Mouse (Mus musculus) frontal cortex, adult (tissue): Measurements from ENCODE around the gene Gpr107.

ENCODE experiments used
- ATAC-seq: cut with Nextera tagmentation; 2 replicates; pipeline ENCODE4 v1.9.2; 2017; ENCODE audit warnings: mild to moderate bottlenecking, moderate library complexity, mixed read lengths; ENCODE audit not compliant: low TSS enrichment

Gpr107 gene

DNA sequence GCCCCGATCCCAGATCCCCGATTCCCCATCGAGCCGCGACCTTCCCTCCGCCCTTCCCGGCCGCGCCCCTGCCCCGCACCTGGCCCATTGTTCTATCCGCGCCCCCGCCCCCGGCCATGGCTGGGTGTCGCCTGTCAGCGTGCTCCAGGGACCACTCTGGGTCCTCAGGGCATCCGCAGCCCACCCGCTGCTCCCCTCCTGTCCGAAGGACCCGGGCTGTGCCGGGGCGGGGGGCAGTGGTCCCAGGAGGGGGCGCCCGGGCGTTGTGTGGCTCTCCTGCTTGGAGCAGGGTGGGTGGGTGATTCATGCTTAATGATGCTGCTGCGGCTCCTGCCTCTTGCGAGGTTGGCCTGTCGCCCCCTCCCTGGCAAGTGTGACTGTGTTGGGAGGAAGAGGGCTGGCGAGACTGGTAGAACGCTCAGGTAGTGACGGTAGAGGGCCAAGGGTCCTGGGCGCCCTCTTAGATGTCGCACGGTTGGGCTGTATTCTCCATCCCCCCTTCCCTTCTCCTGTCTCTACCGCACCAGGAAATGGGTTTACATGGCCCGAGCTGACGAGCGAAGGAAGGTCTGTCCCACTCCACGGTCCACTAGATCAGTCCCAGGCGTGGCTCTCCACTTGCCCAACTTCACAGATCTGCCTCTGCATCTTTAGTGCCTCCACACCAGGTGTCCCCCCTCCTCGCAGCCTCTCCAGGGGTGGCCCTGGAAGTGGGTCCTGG is 94.3 kb downstream of the Gpr107 start:
- ATAC-seq = peak; percentile 24; the same call in 1 of the 2 replicates

DNA sequence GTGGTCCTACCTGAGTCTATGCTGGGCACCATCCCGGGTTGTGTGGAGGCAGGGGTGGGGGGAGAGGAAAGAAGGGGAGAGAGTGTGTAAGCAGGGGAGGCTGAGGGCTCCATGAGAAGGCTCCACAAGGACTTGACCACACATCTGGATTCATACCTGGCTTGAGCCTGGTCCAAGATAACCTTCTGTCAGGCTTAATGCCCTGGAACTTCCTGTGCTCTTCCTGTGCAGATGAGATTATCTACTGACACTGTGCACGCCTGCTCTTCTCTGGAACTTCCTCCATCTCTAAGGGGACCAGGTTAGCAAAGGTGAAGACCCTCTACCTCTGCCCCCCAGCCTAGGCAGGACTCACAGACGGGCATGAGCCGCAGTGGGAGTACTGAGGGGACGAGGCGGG is 96.7 kb downstream of the Gpr107 start:
- ATAC-seq = no peak

DNA sequence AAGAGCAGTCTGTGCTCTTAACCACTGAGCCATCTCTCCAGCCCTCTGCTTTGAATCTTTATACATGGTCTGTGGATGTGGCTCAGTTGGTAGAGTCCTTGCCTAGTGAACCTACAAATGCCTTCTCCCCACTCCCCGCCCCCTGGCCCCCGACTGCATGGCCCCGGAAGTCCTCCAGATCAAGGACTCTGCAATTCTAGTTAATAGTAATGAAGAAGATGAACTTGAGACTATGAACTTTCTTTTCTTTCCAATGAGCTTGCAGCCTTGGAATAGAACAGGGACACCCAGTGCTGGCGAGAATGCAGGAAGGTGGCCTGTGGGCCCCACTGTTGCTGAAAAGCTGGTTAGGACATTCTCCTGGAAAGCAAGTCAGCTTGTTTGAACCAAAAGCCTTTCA is 100.1 kb downstream of the Gpr107 start:
- no peak for ATAC-seq

DNA sequence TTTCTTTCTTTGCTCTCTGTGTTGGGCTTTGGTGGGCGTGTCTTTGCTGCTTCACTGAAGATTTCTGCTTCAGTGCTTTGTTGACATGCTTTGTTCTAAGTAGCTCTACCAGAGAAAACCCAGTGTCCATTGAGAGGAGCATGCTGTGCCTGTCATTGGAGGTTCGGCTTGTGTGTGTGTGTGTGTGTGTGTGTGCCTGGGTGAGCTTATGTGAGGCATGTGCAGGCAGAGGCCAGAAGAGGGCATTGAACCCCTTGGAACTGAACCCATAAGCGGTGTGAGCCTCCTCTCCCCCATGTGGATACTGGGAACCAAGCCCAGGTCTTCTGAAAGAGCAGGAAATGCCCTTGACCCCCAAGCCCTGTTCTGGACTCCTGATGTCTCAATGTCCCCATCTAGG is 101.3 kb downstream of the Gpr107 start:
- ATAC-seq = no peak

DNA sequence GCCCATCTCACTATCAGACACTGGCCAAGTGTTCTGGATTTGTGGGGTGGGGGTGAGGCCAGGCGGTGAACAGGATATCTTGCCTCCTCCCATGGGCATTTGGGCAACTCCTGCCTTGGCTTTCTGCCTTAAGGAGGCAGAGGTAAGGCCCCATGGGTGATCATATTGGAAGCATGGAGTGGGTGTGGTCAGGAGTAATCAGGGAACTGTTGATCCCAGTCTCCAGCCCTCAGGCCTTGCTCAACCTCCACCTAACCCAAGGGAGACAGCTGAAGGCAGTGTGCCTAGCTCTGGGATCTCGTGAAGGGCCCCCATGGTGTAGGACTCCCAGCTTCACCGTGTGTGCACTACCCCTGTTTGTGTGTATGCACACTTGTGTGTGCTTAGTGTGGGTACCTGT is 102.7 kb downstream of the Gpr107 start:
- ATAC-seq = no peak

DNA sequence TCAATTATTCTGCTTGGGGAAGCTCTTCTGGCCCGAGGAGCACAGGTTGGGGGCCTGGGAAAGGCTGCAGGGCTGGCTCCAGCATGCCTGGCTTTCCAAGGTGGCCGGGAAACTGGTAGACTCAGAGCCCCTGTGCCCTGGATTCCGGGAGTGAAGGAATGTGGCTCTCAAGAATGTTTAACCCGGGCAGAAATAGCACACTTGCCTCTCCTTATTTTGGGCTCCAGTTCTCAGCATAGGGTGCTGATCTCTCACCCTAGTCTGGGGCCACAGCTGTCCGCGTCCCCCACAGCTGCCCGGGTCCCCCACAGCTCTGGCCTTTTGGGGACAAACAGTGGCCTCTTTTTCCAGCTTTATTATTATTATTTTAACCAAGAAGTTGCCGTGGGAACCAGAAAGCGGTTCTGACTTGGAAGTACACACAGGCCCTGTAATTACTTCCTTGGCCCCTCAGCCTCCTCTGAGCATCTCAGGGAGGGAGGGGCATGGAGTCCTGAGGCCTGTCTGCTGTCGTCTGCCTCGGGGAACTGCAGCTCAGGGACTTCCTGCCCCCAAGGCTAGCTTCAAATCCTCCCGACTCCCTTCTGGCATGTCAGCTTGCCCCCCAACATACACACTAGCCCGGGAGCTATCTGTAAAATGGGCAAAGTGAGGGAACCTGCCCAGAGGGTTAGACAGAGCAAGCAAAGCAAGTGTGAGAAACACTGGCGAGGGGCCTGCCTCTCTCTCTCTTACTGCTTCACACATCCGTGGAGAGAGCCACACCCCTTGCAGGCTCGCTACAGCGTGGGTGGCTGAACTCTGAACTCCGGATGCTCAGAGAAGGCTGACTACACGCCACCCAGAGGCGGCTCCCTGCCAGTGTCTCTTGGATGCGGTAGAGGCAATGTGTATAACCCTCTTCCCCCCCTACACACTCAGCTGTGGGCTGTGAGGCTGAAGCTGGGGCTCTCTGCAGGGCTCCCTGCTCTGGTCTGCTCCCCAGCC is 104.1 kb downstream of the Gpr107 start:
- peak; percentile 71 for ATAC-seq

DNA sequence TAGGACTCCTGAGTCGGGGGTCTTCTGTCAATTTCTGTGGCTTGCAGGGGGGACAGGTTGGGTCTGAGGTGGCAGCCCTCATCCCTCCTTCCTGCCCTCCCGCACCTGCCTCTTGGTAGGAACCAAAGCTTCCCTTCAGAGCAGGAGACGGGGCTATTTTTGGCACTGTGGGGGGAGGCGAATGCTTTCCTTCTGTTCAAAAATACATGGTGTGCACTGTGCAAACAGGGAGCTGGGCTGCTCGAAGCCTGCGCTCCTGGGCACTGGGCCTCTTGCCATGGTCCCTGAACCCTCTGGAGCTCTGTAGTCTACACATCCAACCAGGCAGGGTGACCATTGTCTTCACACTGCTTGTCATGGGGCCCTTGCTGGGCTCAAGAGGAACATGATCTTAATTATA is 105.0 kb downstream of the Gpr107 start:
- ATAC-seq = peak; percentile 73

DNA sequence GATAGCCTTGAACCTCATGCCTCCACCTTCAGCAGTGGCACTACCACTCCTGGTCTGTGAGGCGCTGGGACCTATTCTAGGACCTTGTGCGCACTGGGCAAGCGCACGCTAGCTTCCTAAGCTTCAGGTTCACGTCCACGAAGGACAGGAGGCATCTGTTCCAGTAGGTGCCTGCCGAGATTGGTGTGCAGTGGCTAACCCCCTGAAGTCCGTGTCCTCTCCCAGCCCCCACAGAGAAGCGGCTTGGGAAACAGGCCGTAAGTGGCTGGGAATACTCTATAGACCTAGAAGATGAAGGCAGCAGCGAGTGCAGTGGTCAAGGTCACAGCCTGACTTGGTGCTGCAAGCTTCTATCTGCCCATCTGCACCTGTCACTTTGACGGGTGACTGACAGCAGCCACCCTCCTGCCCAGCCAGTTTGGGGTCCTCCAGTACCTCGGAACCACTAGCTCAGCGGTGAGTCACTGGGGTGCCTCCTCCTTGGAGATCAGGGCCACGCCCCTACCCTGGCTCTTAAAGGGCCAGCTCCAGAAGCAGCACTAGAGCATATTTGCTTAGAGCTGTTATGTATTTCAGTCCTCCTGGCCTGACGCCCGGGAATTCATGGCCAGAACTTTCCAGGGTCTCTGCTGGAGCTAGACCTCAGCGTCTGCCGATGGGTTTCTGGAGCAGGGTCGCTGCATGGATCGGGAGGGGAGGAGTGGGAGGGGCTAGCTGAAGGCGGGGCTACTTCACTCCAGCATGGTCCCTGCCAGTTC is 106.7 kb downstream of the Gpr107 start:
- peak; percentile 63 for ATAC-seq

DNA sequence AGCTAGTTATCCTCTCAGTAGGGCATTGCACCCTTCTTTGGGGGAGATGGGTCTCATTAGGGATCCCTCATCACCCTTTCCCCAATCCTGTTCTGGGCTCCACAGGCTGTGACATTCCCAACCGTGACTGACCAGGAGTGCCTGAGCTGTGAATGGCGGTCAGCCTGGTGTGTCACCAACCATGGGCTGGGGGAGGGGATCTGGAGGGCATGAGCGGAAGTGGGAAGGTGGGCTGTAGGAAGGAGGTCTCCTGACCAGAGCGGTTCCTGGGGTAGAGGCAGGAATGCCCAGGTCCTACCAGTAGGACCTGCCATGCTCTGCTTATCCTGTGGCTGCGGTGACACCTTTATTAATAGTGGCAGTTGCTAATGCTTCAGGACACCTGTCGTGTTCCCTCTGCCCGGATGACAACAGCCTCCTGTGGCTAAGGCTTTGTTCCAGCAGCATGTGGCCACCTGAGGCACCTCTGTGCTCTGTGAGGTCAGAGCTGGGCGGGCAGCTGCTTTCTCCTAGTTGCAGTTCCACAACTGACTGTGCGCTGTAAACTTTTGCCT is 107.3 kb downstream of the Gpr107 start:
- no peak for ATAC-seq

DNA sequence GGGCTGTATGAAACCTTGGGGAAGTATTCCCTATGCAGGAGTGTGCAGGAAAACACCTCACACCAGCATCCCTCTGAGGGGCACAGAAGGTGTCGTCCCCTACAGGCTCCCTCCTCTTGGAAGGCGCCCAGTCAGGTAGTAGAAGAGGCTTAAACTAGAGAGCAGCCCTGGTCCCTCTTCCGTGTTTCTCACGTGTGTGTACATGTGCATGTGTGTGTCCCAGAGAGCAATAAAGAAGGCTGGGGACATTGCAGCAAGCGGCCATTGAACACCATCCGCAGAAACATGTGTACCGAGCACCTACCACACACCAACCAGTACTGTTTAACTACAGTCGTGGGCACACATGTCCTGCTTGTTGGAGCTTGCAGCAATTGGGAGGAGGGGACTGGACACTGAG is 108.4 kb downstream of the Gpr107 start:
- ATAC-seq = no peak

DNA sequence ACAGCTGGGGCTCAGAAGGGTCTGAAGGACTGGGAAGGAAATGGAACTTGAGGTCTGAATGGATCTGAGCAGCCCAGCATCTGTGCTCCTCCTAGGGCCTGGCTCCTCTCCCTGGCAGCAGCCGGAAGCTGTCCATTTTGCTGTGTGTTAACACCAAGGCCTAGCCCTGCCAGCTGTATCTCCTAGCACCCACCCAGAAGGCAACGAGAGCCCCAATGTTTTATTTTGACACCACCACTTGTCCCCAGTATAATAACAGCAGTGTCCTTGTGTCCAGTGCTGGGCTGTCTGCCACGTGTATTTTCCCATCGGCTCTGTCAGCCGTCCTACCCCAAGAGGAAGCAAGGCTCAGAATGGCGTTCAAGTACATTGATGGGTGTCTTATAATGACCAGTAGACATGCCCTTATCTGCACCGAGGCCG is 110.9 kb downstream of the Gpr107 start:
- peak; percentile 16; the same call in 1 of the 2 replicates for ATAC-seq

DNA sequence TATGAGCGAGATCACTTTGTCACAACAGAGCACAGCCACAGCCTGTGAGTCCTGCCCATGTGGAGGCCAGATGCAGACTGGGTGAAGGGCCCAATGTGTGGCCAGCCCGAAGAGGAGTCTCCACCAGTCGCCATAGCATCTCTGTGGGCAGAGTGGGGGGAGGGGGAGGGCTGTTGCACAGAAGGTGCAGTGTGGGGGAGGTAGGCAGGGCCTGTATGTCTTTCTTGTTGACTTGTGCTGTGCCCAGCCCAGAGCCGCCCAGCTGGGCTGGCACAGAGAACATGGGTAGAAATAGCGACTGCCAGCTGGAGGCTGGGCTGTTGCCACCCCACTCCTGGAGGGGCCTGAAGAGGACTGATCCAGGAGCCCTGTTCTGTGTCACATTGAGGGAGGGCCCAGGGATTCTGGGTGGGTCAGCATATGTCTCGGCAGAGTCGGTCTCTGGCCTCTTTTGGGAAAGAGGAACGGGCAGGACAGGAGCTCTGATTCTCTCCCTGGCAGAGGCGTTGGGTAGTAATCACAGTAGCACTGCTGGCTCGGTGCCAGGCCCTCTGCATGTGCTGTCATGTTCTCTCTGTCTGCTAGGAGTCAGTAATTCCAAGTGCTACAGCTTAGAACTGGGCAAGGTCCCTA is 111.7 kb downstream of the Gpr107 start:
- peak; percentile 18 for ATAC-seq

DNA sequence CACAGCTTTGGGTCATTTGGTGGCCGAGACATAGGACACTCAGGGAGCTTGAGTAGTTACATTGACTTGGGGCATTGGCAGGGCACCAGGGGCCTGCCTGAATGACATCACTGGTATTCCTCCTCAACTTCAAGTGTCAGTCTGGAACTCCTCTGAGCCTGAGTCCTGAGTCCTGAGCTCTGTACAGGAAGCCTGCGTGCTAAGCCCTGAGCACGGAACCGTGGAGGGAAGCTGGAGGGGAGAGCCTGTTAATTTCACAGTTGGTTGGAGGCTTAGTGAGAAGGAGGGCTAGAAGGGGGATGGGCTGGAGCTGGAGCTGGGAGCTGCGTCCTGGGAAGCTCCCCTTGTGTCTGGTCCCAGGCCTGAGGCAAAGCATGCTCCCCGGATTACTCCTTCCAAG is 115.3 kb downstream of the Gpr107 start:
- no peak for ATAC-seq
